Mouse (Mus musculus): Measurements from ENCODE around the gene Prg2. TPM values are rescaled to one million over a fixed set of nuclear protein-coding genes. Genes with fewer than 3 reads are reported as not detected.

Gene Prg2
- not detected in 2 replicates for polyA plus RNA-seq (2012; rRNA removed)

DNA sequence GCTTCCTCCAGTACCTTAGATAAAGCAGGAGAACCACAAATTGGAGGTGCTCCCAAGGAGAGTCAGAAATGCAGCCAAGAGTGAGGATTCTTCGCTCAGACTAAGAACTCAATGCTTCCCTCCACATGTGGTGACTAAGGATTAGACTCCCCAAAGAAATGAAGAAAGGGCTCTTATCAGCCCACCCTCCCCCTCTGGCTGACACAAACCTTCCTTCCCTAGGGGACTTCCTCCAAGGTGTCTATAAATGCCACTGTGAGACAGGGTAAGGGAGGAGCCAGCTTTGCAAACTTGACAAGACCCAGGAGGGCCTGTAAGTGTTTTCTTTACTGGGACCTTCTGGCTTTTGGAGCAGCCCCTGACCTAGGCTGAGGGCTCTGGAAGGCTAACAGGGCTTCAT lies at the start of gene Prg2:
Prg2 (plus strand) TSS at position 274 of the 400 bp plus-strand sequence.
- Histone ChIP-seq H3K27me3 (ENCODE audit: control insufficient read depth, insufficient read depth, low read length) (no peaks in the 10 kb centered on the region), H3K27ac (ENCODE audit: control insufficient read depth, insufficient read depth, low read depth, low read length) (no peak within 1 kb of the TSS)
- TF ChIP-seq POLR2A (IDR thresholded peaks at IDR 0.05; ENCODE audit: control insufficient read depth, low read depth, low read length): no peak
- no peak for TF ChIP-seq CTCF (IDR thresholded peaks at IDR 0.05; ENCODE audit: control insufficient read depth, insufficient read depth, insufficient replicate concordance, low read depth, low read length)

DNA sequence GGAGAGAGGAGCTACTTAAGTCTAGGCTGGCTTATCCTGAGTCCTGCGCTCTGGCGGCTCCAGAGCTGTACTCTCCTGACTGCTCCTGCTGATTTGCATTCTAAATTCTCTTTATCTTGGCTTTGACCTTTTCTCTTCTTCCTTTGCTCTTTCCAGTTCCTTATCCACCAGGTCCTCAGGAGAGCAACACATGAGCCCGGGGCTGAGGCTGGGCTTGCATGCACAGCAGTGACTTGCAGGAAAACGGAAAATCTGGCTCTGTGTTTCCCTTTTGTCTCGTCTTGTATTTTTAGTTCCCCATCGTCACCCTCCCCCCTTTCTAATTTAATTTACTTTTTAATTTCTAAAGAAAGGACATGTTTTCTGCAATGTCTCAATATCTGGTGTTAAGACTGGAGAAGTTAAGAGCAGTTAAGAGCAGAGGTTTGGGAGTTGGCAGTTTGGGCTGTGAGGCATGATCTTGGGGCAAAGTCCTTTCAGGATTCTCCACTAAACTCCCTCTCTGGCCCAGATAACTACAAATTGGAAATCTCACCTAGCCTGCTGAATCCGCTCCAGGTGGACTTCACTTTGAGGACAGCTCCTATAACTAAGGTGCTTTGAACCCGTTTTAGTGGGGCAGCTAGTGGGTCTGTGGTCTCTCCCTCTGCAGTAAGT lies 46.1 kb upstream of the Prg2 start:
- no peak overlapping the region for H3K4me3 ChIP-seq (ENCODE audit: control insufficient read depth, low read depth, low read length)
- H3K4me1 ChIP-seq (ENCODE audit: control insufficient read depth, insufficient read depth, low read length): peaks cover 15% of the 10 kb centered on the region
- no peaks in the 10 kb centered on the region for H3K36me3 ChIP-seq (ENCODE audit: control insufficient read depth, insufficient read depth, low read length)
- no peaks in the 10 kb centered on the region for H3K27me3 ChIP-seq (ENCODE audit: control insufficient read depth, insufficient read depth, low read length)
- H3K27ac ChIP-seq (ENCODE audit: control insufficient read depth, insufficient read depth, low read depth, low read length): no peak overlapping the region
- TF ChIP-seq CTCF (IDR thresholded peaks at IDR 0.05; ENCODE audit: control insufficient read depth, insufficient read depth, insufficient replicate concordance, low read depth, low read length): no peak
- TF ChIP-seq POLR2A (IDR thresholded peaks at IDR 0.05; ENCODE audit: control insufficient read depth, low read depth, low read length): no peak

More for the DNA sequence above, at the start of gene Prg2:
- H3K36me3 ChIP-seq (ENCODE audit: control insufficient read depth, insufficient read depth, low read length): no peaks in the 10 kb centered on the region
- no peaks in the 10 kb centered on the region for H3K4me1 ChIP-seq (ENCODE audit: control insufficient read depth, insufficient read depth, low read length)
- H3K4me3 ChIP-seq (ENCODE audit: control insufficient read depth, low read depth, low read length): no peak within 1 kb of the TSS

DNA sequence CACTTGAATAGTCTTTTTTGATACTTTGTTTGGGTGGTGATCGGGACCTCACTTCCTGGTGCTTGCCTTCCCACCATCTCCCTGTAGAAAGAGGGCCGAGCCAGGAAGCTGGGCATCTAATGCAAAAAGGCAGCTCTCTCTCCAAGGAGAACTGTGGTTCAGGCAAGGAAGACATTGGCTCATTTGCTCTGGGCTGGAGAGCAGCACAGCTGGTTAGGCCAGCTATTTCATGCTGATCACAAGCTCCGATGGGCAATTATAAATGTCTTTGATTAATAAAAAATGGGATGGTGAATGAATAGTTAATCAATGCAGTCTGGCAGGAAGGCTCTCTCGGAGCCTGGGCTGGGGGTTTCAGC lies 45.6 kb upstream of the Prg2 start:
- Histone ChIP-seq H3K36me3 (ENCODE audit: control insufficient read depth, insufficient read depth, low read length) (no peaks in the 10 kb centered on the region), H3K27me3 (ENCODE audit: control insufficient read depth, insufficient read depth, low read length) (no peaks in the 10 kb centered on the region), H3K4me1 (ENCODE audit: control insufficient read depth, insufficient read depth, low read length) (peaks cover 15% of the 10 kb centered on the region), H3K27ac (ENCODE audit: control insufficient read depth, insufficient read depth, low read depth, low read length) (no peak overlapping the region), H3K4me3 (ENCODE audit: control insufficient read depth, low read depth, low read length) (no peak overlapping the region)
- TF ChIP-seq POLR2A (IDR thresholded peaks at IDR 0.05; ENCODE audit: control insufficient read depth, low read depth, low read length): no peak
- TF ChIP-seq CTCF (IDR thresholded peaks at IDR 0.05; ENCODE audit: control insufficient read depth, insufficient read depth, insufficient replicate concordance, low read depth, low read length): no peak

DNA sequence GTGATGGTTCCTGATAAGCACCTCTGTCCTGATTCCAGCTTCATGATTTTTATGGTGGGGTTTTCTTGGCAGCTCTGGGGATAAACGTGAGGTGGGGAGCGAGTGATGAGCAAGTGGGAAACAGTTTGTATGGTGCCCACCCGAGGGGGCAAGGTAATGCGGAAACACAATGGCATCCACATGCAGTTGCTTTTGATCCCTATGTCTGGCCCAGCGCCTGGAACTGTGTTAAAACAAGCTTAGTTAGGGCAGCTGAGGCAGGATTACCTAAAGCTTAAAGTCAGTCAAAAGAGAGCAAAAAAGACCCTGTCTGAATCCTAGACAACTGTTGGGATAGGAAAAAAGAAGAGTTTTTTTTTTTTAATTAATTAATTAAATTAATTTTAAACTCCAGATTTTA lies 45.2 kb upstream of the Prg2 start:
- Histone ChIP-seq H3K4me3 (ENCODE audit: control insufficient read depth, low read depth, low read length) (no peak overlapping the region), H3K27ac (ENCODE audit: control insufficient read depth, insufficient read depth, low read depth, low read length) (no peak overlapping the region), H3K36me3 (ENCODE audit: control insufficient read depth, insufficient read depth, low read length) (no peaks in the 10 kb centered on the region), H3K4me1 (ENCODE audit: control insufficient read depth, insufficient read depth, low read length) (peaks cover 15% of the 10 kb centered on the region), H3K27me3 (ENCODE audit: control insufficient read depth, insufficient read depth, low read length) (no peaks in the 10 kb centered on the region)
- TF ChIP-seq POLR2A (IDR thresholded peaks at IDR 0.05; ENCODE audit: control insufficient read depth, low read depth, low read length) (no peak), CTCF (IDR thresholded peaks at IDR 0.05; ENCODE audit: control insufficient read depth, insufficient read depth, insufficient replicate concordance, low read depth, low read length) (no peak)

DNA sequence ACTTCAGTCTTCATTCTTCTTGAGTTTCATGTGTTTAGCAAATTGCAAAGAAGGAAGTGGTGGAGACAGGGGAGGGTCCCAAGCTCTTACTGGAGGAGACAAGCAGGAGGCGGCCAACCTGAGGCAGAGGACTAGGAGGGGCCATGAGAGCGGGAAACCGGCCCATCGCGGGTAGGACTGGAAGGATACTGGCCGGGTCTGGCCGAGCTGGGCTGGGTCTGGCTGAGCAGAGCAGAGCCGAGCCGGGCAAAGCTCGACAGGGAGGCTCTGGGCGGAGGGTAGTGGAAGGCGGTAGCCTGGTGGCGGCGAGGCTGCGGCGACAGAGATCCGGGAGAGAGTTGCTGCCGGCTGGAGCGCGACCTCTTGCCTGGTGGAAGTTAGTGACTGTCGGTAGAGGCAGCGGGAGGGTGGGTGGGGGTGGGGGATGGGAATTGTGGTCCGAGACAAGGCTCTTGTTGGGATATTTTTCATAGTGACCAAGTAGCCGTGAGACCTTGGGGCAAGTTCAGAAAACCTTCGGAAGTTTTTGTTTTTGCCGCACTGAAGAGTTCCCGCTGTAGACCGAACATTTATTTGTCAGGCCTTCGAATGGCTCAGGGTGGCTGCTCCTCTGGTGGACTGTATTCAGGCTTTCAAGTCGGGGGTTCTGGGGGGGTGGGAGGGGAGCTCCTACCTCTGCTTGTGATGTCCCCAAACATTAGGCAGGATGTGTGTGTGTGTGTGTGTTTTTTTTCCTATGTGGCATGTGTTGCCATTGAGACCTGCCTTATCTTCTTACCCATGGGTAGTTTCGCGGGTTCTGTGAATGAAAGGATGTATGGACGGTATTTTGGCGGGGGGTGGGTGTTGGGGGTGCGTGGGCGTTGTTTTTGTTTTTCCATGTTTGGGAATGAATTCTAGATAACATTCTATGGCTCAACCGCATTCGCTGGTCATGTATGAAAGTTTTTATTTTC lies 43.5 kb upstream of the Prg2 start, which contains the start of gene Slc43a3:
Slc43a3 (plus strand) TSS at position 106 of the 956 bp plus-strand sequence.
- Histone ChIP-seq H3K36me3 (ENCODE audit: control insufficient read depth, insufficient read depth, low read length) (no peaks in the 10 kb centered on the region), H3K4me1 (ENCODE audit: control insufficient read depth, insufficient read depth, low read length) (peaks cover 15% of the 10 kb centered on the region), H3K27me3 (ENCODE audit: control insufficient read depth, insufficient read depth, low read length) (no peaks in the 10 kb centered on the region), H3K4me3 (ENCODE audit: control insufficient read depth, low read depth, low read length) (peak within 1 kb of the TSS; percentile 73), H3K27ac (ENCODE audit: control insufficient read depth, insufficient read depth, low read depth, low read length) (no peak within 1 kb of the TSS)
- TF ChIP-seq POLR2A (IDR thresholded peaks at IDR 0.05; ENCODE audit: control insufficient read depth, low read depth, low read length): 0 out of 2 replicates have a peak, but pooled peaks have one; percentile 34
- TF ChIP-seq CTCF (IDR thresholded peaks at IDR 0.05; ENCODE audit: control insufficient read depth, insufficient read depth, insufficient replicate concordance, low read depth, low read length): no peak

DNA sequence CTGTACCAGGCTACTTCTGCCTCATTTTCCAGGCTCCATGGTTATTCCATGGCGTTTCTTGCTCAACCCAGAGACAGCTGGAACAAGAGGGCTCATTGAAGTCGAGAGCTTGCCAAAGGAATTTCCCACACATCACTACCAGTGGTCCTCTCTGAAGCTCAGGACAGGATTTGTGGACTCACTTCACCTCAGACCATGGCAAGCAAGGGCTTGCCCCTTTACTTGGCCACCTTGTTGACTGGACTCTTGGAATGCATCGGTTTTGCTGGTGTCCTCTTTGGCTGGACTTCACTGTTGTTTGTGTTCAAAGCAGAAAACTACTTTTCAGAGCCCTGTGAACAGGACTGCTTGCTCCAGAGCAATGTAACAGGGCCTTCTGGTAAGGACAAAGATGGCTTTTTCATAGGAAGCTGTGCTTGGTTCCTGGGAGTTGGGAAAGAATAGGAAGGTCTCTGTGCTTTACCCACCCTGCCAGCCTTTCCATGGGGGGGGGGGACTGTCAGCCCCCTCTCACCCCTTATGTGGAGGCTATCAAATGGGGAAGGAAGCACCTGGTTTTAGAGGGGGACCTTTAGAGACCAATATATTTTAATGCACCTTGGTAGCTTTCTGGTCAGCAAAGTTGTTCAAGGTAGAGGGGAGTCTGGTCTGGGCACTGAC lies 42.6 kb upstream of the Prg2 start:
- Histone ChIP-seq H3K36me3 (ENCODE audit: control insufficient read depth, insufficient read depth, low read length) (no peaks in the 10 kb centered on the region), H3K4me1 (ENCODE audit: control insufficient read depth, insufficient read depth, low read length) (peaks cover 15% of the 10 kb centered on the region), H3K27ac (ENCODE audit: control insufficient read depth, insufficient read depth, low read depth, low read length) (no peak overlapping the region), H3K4me3 (ENCODE audit: control insufficient read depth, low read depth, low read length) (no peak overlapping the region), H3K27me3 (ENCODE audit: control insufficient read depth, insufficient read depth, low read length) (no peaks in the 10 kb centered on the region)
- TF ChIP-seq POLR2A (IDR thresholded peaks at IDR 0.05; ENCODE audit: control insufficient read depth, low read depth, low read length) (no peak), CTCF (IDR thresholded peaks at IDR 0.05; ENCODE audit: control insufficient read depth, insufficient read depth, insufficient replicate concordance, low read depth, low read length) (no peak)
